Mouse (Mus musculus): ENCODE measurements around the gene Plcg2.
A peak's percentile ranks its signal among the peaks of the same experiment; 100 is the strongest.

Gene Plcg2

GRCm38 (mm10) chr8:117498179-117498914 lies at the start of gene Plcg2:
TSS of gene Plcg2 (plus strand) at chr8:117498291.
- peak; percentile 84 to 85 for DNase-seq

DNA sequence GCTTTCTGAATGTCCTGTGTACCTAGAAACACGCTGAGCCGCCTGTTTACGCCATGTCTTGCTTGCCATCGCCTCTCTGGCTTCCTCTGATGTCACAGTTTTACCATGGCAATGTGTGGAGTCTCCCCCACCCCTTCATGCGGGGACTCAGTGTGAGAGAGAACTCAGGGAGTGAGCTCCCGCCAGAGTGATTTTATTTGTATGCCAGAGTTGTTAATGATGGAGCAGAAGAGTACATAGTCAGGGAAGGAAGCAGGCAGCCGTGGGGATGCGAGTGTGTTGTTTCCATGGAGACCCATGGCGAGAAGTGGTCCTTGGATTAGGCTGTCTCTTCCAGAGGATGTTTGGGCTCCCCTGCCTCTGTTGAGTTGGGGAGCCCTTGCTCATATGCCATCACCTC lies 47.0 kb upstream of the Plcg2 start:
- no peak for DNase-seq

GRCm38 (mm10) chr8:117453974-117454373 lies 44.1 kb upstream of the Plcg2 start:
- DNase-seq, result no peak

GRCm38 (mm10) chr8:117454516-117455116 lies 43.5 kb upstream of the Plcg2 start:
- no peak for DNase-seq

GRCm38 (mm10) chr8:117455701-117456100 lies 42.4 kb upstream of the Plcg2 start:
- no peak for DNase-seq

- no peak for DNase-seq
Measured at GRCm38 (mm10) chr8:117458440-117458839, 39.7 kb upstream of the Plcg2 start.

DNA sequence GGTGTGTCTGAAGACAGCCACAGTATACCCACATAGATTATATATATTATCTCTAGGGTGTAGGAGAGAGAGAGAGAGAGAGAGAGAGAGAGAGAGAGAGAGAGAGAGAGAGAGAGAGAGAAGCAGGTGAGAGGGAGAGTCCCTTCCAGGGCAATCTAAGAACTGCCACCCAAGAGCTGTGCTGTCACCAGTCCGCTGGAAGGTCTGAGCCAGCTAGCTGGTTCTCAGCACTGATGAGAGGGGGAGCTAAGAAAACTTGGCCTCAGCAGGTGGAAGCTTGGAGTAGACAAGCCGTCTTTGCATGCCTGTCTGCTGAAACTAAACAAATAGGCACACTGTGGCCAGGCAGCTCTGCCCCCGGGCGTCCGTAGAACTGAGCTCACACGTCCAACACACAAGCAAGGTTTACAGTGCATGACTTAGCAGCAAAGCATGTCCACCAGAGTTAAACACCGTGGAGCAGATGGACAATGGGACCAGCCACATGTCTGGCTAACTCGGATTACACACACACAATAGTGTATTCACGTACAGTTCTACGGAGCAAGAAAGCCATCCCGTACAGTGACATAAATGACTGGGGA lies 35.3 kb upstream of the Plcg2 start:
- DNase-seq, result no peak

DNA sequence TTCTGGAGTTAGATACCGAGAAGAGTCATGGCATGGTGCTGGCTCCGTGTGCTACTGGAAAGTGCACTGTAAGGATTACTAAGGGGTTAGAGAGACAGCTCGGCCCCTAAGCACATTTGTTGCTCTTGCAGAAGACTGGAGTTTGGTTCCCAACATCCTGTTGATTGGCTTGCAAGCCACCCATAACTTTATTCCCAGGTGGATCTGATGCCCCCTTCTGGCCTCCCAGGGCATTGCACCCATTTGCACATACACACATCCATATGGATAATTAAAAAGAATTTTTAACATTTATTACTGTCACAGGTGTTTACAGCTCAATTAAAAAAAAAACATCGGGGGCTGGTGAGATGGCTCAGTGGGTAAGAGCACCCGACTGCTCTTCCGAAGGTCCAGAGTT lies 33.6 kb upstream of the Plcg2 start:
- DNase-seq, result peak; percentile 36 to 38

DNA sequence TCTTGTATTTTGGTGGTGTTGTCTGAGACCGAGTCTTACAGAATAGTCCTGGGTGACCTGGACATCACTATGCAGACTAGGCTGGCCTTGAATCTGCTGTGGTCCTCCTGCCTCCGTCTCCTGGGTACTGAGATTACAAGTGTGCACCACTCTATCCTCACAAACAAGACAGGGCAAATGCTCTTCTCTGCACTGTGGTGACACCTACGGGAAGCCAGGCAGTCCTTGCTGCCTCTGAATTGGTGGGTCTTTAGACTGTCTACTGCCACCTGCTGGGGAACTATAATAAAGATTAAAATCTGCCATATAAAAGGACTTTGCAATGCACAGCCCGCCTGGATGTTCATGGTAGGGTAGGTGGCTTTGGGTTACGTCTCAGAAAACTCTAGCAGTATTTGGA lies 32.8 kb upstream of the Plcg2 start:
- DNase-seq, result peak; percentile 71 to 75

- DNase-seq, result peak; percentile 33 to 39
Measured at GRCm38 (mm10) chr8:117467466-117467865, 30.6 kb upstream of the Plcg2 start.

DNA sequence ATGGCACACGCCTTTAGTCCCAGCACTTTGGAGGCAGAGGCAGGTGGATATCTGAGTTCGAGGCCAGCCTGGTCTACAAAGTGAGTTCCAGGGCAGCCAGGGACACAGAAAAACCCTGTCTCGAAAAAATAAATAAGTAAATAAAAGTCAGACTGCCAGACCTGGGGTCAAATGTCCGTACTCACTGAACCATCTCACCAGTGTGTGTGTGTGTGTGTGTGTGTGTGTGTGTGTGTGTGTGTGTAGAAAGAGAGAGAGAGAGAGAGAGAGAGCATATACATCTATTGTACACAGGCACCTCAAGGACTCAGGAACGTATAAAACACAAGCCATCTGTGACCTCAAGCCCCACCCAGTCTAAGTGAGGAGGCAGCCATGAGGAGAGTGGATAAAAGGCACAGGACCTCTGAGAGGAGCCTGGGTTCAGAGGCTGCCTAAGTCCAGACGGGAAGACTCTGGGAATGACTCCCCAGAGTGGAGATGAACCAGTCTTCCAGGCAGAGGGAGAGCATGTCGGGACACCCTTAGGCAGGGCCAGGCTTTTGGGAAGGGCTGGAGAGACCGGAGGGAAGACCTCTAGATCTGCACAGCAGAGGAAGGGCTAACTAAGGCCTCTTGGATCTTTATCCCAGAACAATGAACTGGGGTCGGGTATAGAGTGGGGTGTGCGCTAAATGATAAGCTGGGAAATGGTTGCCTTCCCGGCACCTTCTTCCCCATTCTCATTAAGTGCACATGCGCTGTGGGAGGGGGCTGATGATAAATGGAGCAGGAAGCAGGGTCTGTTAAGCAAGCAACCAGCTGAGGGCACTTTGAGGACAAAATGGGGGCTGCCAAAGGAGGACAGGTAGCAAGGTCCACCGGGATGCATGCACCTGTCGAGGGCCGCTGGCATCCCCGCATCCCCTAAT lies 28.4 kb upstream of the Plcg2 start:
- no peak for DNase-seq

- DNase-seq, result peak; percentile 67 to 68
Measured at GRCm38 (mm10) chr8:117470342-117470781, 27.7 kb upstream of the Plcg2 start.

DNA sequence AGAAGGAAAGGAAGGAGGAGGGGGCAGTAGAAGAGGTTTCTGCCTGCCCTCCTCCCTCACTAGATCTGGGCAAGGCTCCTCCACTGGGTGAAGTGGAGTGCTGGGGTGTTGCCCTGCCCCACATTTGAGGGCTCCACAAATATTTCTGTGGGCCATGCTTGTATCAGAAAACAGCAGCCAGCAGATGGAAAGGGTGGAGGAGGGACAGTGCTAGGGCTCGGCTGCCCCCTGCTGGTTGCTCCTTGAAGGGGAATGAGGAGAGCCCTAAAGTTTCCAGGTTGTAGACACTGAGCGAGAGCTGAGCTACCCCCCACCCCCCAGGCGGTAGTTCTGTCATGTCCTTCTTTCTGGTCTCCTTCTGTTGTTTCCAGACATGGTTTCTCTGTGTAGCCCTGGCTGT lies 26.9 kb upstream of the Plcg2 start:
- peak; percentile 87 to 89 for DNase-seq

DNA sequence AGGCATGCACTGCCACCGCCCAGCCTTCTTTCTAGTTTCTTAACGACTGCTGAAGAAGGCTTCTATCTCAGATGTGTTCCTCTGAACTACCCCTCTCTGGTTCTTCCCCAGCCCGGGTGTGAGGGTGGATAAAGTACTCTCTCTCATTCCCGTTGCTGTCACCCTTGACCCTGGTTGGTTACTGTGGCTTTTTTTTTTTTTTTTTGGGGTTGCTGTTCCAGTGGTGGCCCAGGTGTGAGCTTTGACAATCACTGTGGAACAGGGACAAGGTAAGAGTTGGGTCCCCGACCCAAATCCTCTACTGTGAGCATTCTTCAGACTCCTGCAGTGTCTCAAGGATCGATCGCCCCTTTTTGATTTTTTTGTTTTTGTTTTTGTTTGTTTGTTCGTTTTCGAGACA lies 26.4 kb upstream of the Plcg2 start:
- DNase-seq, result no peak

- peak; percentile 14 to 21 for DNase-seq
Measured at GRCm38 (mm10) chr8:117472332-117472731, 25.8 kb upstream of the Plcg2 start.

GRCm38 (mm10) chr8:117474944-117475343 lies 23.1 kb upstream of the Plcg2 start:
- DNase-seq, result peak; percentile 96 to 97

DNA sequence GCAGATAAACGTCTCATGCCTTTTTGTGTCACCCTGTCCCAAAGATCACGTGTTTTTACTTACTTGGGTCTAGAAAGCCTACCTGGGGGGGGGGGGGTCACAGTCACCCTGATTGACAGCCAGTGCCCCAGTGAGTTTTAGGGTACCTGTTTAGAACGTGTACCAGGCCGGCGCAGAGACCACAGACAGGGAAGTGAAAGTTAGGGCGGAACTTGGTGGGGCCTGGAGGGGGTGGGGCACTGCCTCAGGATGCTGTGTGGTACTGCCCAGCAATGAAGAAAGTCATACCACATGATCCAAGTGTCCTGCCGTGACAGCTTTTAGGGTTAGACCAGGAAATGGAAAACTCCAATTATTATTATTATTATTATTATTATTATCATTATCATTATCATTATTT lies 22.3 kb upstream of the Plcg2 start:
- DNase-seq, result peak; percentile 92 to 95

DNA sequence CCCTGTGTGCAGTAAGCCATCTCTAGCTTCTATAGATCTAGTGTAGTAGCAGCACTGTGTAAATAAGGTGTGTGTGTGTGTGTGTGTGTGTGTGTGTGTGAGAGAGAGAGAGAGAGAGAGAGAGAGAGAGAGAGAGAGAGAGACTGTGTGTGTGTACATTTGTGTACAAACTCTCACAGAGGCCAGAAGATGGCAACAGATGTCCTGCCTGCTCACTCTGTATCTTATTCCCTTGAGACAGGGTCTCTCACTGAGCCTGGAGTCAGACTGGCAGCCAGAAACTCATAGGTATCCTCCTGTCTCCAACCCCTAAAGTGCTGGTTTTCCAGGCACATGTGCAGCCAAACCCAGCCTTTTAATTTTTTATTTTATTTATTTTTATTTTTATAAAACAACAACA lies 20.0 kb upstream of the Plcg2 start:
- DNase-seq, result no peak

DNA sequence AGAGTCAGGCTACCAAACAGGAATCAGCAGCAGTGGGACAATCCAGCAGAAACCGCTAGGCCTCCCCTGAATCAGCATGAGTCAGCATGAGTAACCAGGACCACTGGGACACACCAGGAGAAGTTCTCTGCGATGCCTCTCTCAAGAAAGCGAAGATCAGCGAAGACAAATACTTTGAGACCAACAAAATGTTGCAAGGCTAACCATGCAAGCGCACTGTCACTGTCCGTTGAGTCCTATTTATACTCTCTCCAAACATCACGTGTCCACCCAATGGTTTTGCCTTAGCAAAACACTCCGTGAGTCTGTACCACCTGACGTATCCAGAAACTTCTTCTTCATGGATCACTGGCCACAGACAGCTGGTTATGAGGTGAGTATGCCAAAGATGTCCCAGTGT lies 18.1 kb upstream of the Plcg2 start:
- DNase-seq, result no peak

DNA sequence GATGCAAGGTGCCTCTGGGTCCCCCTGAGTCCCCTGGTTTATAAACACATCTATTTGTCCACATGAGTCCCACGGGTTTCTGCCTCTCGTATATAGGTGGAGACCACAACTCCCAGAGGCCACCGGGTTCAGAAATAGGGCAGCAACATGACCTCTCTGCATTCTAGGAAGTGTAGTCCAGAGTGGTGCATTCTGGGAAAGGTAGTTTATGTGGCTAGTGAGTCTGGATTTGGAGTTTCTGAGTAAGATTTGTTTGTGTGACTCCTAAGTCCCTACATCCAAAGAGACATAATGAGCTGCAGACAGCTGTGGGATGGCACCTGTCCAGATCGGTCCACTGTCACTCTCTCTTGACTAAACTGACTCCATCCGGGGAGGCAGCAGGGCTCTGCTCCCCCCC lies 17.6 kb upstream of the Plcg2 start:
- peak; percentile 56 to 63 for DNase-seq

- peak; percentile 60 to 65 for DNase-seq
Measured at GRCm38 (mm10) chr8:117481830-117482229, 16.3 kb upstream of the Plcg2 start.

DNA sequence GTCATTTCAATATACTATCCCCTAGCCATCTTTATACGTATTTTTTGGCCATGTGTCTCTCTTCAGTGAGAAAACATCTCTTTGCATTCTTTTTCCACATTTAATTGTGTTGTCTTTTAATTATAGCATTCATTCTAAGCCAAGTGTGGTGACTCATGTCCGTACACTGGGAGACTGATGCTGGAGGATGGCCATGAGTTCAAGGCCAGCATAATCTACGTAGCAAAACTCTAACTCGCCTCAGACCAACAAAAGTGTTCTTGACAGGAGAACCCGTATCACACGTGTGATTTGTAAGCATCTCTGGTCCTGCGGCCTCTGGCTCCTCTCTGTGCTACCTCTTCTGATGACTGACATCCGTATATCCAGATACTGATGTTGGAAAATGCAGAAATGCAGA lies 13.4 kb upstream of the Plcg2 start:
- no peak for DNase-seq

- no peak for DNase-seq
Measured at GRCm38 (mm10) chr8:117485316-117485715, 12.8 kb upstream of the Plcg2 start.

Measured in B cell, adult 2 months (primary cell).